Mouse (Mus musculus) lung, postnatal 0 days (tissue): ENCODE measurements at regions not wholly inside any gene's neighbourhood (a gene's known extent, or its start where the extent isn't known, plus 50 kb on each side); places are given as distances from the start of the nearest gene placed in this dataset.

ENCODE experiments used
- ATAC-seq: fragments of 200-750 bp; cut with Nextera tagmentation; 2 replicates; pipeline ENCODE4 v1.8.0; 2017; ENCODE audit warnings: moderate library complexity
- DNase-seq: peaks from one replicate; pipeline ENCODE4 v3.0.0-alpha.2; 2016; ENCODE audit warnings: low spot score
- H3K27ac ChIP-seq: fragments of 300-500 bp; sonication (generic); 2 replicates; pipeline ENCODE4 v1.5.1; 2014; ENCODE audit warnings: antibody characterized with exemption, mild to moderate bottlenecking, low read length, mixed read lengths
- H3K27me3 ChIP-seq: fragments of 300-500 bp; sonication (generic); replicated peaks from 2 replicates; pipeline ENCODE4 v1.6.1; 2014; ENCODE audit warnings: low read length, mixed read lengths; ENCODE audit not compliant: insufficient read depth
- H3K36me3 ChIP-seq: fragments of 300-500 bp; sonication (generic); 2 replicates; pipeline ENCODE4 v1.6.1; 2014; ENCODE audit warnings: low read length, mixed read lengths; ENCODE audit not compliant: insufficient read depth
- H3K4me1 ChIP-seq: fragments of 300-500 bp; sonication (generic); 2 replicates; pipeline ENCODE4 v1.6.1; 2014; ENCODE audit warnings: antibody characterized with exemption, low read depth, low read length, mixed read lengths; ENCODE audit not compliant: insufficient read depth
- H3K4me2 ChIP-seq: fragments of 300-500 bp; sonication (generic); replicated peaks from 2 replicates; pipeline ENCODE4 v1.6.1; 2014; ENCODE audit warnings: low read depth, mild to moderate bottlenecking, low read length, moderate library complexity, mixed read lengths
- H3K4me3 ChIP-seq: fragments of 300-500 bp; sonication (generic); 2 replicates; pipeline ENCODE4 v1.5.1; 2014; ENCODE audit warnings: low read depth, low read length
- H3K9ac ChIP-seq: fragments of 300-500 bp; sonication (generic); replicated peaks from 2 replicates; pipeline ENCODE4 v1.6.1; 2014; ENCODE audit warnings: low read depth, mild to moderate bottlenecking
- H3K9me3 ChIP-seq: fragments of 300-500 bp; sonication (generic); 2 replicates; pipeline ENCODE4 v1.6.1; 2016; ENCODE audit warnings: low read length, mixed read lengths
- CTCF ChIP-seq: IDR thresholded peaks from 2 replicates; pipeline ENCODE4 v1.5.1; 2016; ENCODE audit warnings: antibody characterized with exemption, mild to moderate bottlenecking
- EP300 ChIP-seq: IDR thresholded peaks from 2 replicates; pipeline ENCODE4 v1.6.1; 2016; ENCODE audit warnings: antibody characterized with exemption, mild to moderate bottlenecking, control low read depth
- WGBS: fragments of 180-500 bp; shearing (Covaris S2); extraction: QIAGEN DNeasy Blood & Tissue Kit; methylation state at CpG from one replicate; pipeline ENCODE4 v1.1.7; 2014; 5-methylcytosine and 5-hydroxymethylcytosine counted together

DNA sequence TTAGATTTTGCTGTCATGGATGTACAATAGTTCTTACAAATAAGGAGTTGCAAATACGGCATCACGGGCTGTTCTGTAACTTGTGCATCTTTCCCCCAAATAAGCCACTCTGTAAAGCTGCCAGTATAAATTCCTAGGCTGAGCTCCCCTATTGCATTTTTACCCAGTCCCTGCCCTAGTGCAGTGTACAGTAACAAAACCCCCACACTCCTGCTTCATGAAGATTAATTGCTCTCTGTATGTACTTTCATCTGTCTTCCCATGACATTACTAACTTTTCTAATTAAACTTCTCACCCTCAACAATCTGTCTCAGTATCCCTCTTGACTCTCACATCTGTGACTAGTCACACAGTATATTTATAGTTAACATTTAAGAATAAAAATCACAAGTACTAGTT lies 73.4 kb downstream of the Tm4sf1 start:
- no peak overlapping the region for H3K9ac ChIP-seq

DNA sequence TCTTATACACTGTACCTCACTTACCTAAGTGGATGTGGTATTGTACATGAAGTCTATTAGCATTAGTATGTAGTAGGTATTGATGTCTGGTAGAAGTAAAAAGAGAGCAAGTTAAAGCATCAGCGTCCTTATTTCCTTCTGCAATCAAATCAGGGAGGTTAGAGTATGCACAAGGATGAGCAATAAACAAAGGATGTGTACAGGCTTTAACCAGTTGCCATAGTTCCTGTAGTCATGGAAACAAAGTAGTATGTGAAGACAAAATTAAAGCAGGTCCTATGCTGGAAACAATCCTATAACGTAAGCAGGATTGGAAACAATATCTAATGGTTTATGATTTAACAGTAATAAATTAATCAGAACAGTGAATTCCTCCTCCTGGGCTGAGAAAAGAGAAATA lies 78.0 kb downstream of the Tm4sf1 start:
- TF ChIP-seq CTCF (no peak), EP300 (no peak)
- Histone ChIP-seq H3K9ac (no peak overlapping the region), H3K27me3 (no peaks in the 10 kb centered on the region), H3K36me3 (no peaks in the 10 kb centered on the region), H3K27ac (no peak overlapping the region), H3K9me3 (no peaks in the 10 kb centered on the region), H3K4me2 (no peak overlapping the region), H3K4me1 (no peaks in the 10 kb centered on the region), H3K4me3 (no peak overlapping the region)
- DNase-seq = no peak
- 64% methylated on average over 2 of the region's 2 CpGs for WGBS
- no peak for ATAC-seq

More for the DNA sequence above, 73.4 kb downstream of the Tm4sf1 start:
- 83% methylated on average over 2 of the region's 2 CpGs for WGBS
- Histone ChIP-seq H3K4me2 (no peak overlapping the region), H3K9me3 (no peaks in the 10 kb centered on the region), H3K36me3 (no peaks in the 10 kb centered on the region), H3K4me3 (no peak overlapping the region), H3K27me3 (no peaks in the 10 kb centered on the region), H3K4me1 (no peaks in the 10 kb centered on the region), H3K27ac (no peak overlapping the region)
- TF ChIP-seq EP300 (no peak), CTCF (no peak)
- ATAC-seq = no peak
- DNase-seq = no peak

DNA sequence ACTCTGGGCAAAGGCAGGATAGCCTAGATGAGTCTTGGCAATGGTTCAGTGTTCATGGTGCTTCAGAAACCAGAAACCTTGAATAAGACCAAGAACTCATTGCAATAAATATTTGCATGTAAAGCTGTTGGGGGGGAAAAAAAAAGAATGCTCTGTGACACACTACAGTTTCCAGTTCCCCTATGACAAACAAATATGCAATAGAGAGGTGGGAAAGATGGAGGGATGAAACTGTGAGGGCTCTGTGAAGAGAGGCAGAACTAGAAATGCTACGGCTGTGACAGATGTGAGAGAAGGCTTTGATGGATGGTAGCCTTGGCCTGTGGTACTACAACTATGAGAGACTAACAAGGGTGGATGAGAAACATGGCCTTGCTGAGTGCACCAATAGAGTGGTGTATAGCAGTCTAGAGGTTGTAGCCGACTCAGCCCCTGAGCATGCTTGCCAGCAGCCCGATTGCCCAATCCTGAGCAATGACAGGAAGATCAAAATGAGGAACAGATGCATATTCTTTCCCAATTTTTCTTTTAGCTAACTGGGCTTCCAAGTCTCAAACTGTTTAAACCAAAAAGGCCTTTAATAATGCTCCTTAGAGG lies 79.4 kb downstream of the Tm4sf1 start:
- H3K4me1 ChIP-seq = no peaks in the 10 kb centered on the region
- TF ChIP-seq EP300 = no peak
- no peak for TF ChIP-seq CTCF
- no peak overlapping the region for H3K4me2 ChIP-seq
- H3K9ac ChIP-seq = no peak overlapping the region
- no peaks in the 10 kb centered on the region for H3K27me3 ChIP-seq
- WGBS = 61% methylated on average over 3 of the region's 3 CpGs
- H3K27ac ChIP-seq = no peak overlapping the region
- no peaks in the 10 kb centered on the region for H3K36me3 ChIP-seq
- ATAC-seq (no peak), DNase-seq (peak; percentile 9)
- H3K9me3 ChIP-seq = no peaks in the 10 kb centered on the region
- H3K4me3 ChIP-seq = no peak overlapping the region

DNA sequence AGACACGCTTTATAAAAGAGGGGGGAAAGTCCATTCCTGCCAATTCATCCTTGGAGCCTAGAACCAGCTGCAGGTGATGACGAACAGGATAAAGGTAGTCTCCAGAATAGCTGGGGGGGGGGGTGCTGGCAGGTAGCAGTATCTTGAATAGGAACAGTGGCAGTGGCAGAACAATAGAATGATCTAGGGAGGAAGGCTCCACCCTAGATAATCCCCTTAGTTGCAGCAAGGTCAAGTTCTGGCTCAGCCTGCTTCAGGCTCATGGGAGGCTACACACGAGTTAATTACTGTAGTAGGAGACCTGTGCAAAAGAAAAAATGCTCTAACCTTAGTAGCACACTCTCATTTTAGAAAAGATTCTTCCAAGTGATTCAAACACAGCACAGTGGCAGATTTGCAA lies 83.4 kb downstream of the Tm4sf1 start:
- Histone ChIP-seq H3K4me1 (no peaks in the 10 kb centered on the region), H3K27me3 (no peaks in the 10 kb centered on the region), H3K9ac (no peak overlapping the region), H3K4me3 (no peak overlapping the region), H3K27ac (no peak overlapping the region), H3K9me3 (no peaks in the 10 kb centered on the region), H3K4me2 (no peak overlapping the region), H3K36me3 (no peaks in the 10 kb centered on the region)
- DNase-seq (no peak), ATAC-seq (no peak)
- WGBS = 64% methylated on average over 3 of the region's 3 CpGs
- TF ChIP-seq CTCF = no peak
- TF ChIP-seq EP300 = no peak

DNA sequence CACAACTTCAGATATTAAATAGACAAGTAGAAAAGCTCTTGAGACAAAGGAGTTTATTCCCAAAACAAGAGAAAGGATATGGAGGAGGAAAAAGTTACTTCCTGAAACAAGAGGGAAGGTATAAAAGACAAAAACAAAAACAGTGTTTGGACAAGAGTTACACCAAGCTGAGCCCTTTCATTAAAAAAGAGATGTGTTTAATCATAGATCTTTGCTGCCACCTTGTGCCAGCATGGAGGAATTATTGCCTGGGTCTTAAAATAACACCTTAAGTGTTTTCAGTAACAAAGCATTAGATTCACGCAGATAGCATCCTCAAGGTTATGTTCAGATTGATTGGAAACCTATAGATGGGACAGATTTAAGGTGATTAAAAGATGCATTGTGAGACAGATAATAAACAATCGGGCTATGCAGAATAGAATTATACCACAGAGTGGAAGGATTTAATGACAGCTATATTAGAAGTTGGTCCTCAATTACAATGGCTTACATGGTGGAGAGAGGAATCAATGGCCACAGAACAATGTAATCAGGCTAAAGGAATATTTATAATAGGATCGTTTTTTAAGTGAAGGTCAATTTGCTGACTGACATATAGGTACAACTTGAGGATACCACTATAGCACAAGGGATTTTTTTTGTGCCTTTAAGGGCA lies 97.6 kb downstream of the Tm4sf1 start:
- Histone ChIP-seq H3K4me2 (no peak overlapping the region), H3K4me3 (no peak overlapping the region), H3K27me3 (no peaks in the 10 kb centered on the region), H3K4me1 (no peaks in the 10 kb centered on the region), H3K27ac (no peak overlapping the region), H3K9ac (no peak overlapping the region), H3K9me3 (no peaks in the 10 kb centered on the region), H3K36me3 (no peaks in the 10 kb centered on the region)
- DNase-seq (peak; percentile 73), ATAC-seq (no peak)
- TF ChIP-seq EP300 (no peak), CTCF (peak; percentile 81)
- 20% methylated on average over 3 of the region's 3 CpGs for WGBS

DNA sequence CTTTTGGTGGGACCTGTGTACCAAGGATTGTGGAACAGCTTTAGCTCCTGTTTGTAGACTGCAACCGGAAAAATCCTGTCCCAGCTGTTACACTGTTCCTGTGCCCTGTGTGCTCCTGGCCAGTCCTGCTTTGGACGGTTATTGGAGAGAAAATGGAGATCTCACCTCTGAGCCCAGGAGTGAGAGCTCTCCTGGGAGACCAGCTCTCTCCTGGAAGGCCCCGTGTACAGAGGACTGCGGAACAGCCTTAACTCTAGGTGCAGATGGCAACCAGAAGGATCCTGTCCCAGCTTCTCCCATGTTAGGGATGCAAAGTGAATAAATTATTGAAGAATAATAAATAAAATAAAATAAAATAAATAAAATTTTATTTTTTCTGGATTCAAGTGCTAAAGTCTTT lies 98.4 kb downstream of the Tm4sf1 start:
- WGBS = 78% methylated on average over 4 of the region's 4 CpGs
- TF ChIP-seq EP300 (no peak), CTCF (no peak)
- no peak for ATAC-seq
- Histone ChIP-seq H3K4me2 (no peak overlapping the region), H3K27me3 (no peaks in the 10 kb centered on the region), H3K9me3 (no peaks in the 10 kb centered on the region), H3K27ac (no peak overlapping the region), H3K4me1 (no peaks in the 10 kb centered on the region), H3K4me3 (no peak overlapping the region), H3K36me3 (no peaks in the 10 kb centered on the region), H3K9ac (no peak overlapping the region)
- no peak for DNase-seq
